Mouse (Mus musculus) heart, embryonic 15.5 days (tissue): ENCODE measurements at regions not wholly inside any gene's neighbourhood (a gene's known extent, or its start where the extent isn't known, plus 50 kb on each side); places are given as distances from the start of the nearest gene placed in this dataset.
"Not testable (repeated sequence)": the region's sequence is repeated elsewhere in the genome, so short reads cannot be mapped to it uniquely, and the experiment has no call there.

ENCODE experiments used
- ATAC-seq: fragments of 200-750 bp; cut with Nextera tagmentation; replicated peaks from 2 replicates; pipeline ENCODE4 v1.8.0; 2017; ENCODE audit warnings: low read depth, moderate TSS enrichment; ENCODE audit not compliant: insufficient number of reproducible peaks, insufficient read depth, low FRiP score
- H3K27ac ChIP-seq: fragments of 300-500 bp; sonication (generic); 2 replicates; pipeline ENCODE4 v1.5.1; 2015; ENCODE audit warnings: mild to moderate bottlenecking, inconsistent platforms
- H3K27me3 ChIP-seq: fragments of 300-500 bp; sonication (generic); 2 replicates; pipeline ENCODE4 v1.6.1; 2015; ENCODE audit warnings: inconsistent platforms
- H3K36me3 ChIP-seq: fragments of 300-500 bp; sonication (generic); 2 replicates; pipeline ENCODE4 v1.6.1; 2015; ENCODE audit warnings: mild to moderate bottlenecking, inconsistent platforms
- H3K4me1 ChIP-seq: fragments of 300-500 bp; sonication (generic); replicated peaks from 2 replicates; pipeline ENCODE4 v1.6.1; 2015; ENCODE audit warnings: inconsistent platforms
- H3K4me2 ChIP-seq: fragments of 300-500 bp; sonication (generic); 2 replicates; pipeline ENCODE4 v1.6.1; 2015; ENCODE audit warnings: inconsistent platforms, mild to moderate bottlenecking, moderate library complexity
- H3K4me3 ChIP-seq: fragments of 300-500 bp; sonication (generic); 2 replicates; pipeline ENCODE4 v1.5.1; 2015; ENCODE audit warnings: mild to moderate bottlenecking, inconsistent platforms
- H3K9ac ChIP-seq: fragments of 300-500 bp; sonication (generic); 2 replicates; pipeline ENCODE4 v1.6.1; 2015; ENCODE audit warnings: mild to moderate bottlenecking, inconsistent platforms
- H3K9me3 ChIP-seq: fragments of 300-500 bp; sonication (generic); replicated peaks from 2 replicates; pipeline ENCODE4 v1.6.1; 2016; ENCODE audit warnings: inconsistent platforms
- WGBS: fragments of 180-500 bp; shearing (Covaris S2); methylation state at CpG from one replicate; pipeline ENCODE4 v1.1.7; 2015; ENCODE audit warnings: mixed read lengths; 5-methylcytosine and 5-hydroxymethylcytosine counted together

GRCm38 (mm10) chr11:24317989-24318735, 240.3 kb downstream of the Bcl11a start:
- H3K9ac ChIP-seq, result no peak overlapping the region
- 80% methylated on average over 2 of the region's 2 CpGs for WGBS
- no peak overlapping the region for H3K4me2 ChIP-seq
- no peaks in the 10 kb centered on the region for H3K9me3 ChIP-seq
- no peak for ATAC-seq
- no peak overlapping the region for H3K4me3 ChIP-seq
- H3K36me3 ChIP-seq, result no peaks in the 10 kb centered on the region
- H3K4me1 ChIP-seq, result no peaks in the 10 kb centered on the region
- no peak overlapping the region for H3K27ac ChIP-seq
- no peaks in the 10 kb centered on the region for H3K27me3 ChIP-seq

GRCm38 (mm10) chr11:24319222-24319621, 241.4 kb downstream of the Bcl11a start:
- H3K9ac ChIP-seq, result no peak overlapping the region
- no peak overlapping the region for H3K4me3 ChIP-seq
- H3K27me3 ChIP-seq, result no peaks in the 10 kb centered on the region
- no peak overlapping the region for H3K4me2 ChIP-seq
- no peaks in the 10 kb centered on the region for H3K9me3 ChIP-seq
- no peaks in the 10 kb centered on the region for H3K36me3 ChIP-seq
- ATAC-seq, result no peak
- H3K4me1 ChIP-seq, result no peaks in the 10 kb centered on the region
- no peak overlapping the region for H3K27ac ChIP-seq
- WGBS, result 80% methylated on average over 3 of the region's 3 CpGs

GRCm38 (mm10) chr11:24322412-24322811, 244.6 kb downstream of the Bcl11a start:
- WGBS, result 79% methylated on average over 5 of the region's 5 CpGs
- not testable (repeated sequence) for H3K4me1 ChIP-seq, H3K4me3 ChIP-seq, H3K9me3 ChIP-seq, H3K27me3 ChIP-seq, H3K36me3 ChIP-seq, ATAC-seq, H3K27ac ChIP-seq, H3K9ac ChIP-seq, H3K4me2 ChIP-seq

- H3K27ac ChIP-seq, result no peak overlapping the region
- WGBS, result 21% methylated on average over 4 of the region's 4 CpGs
Observed at GRCm38 (mm10) chr11:24328481-24328880, 250.6 kb downstream of the Bcl11a start.

GRCm38 (mm10) chr11:24330366-24331124, 252.7 kb downstream of the Bcl11a start:
- whole genome bisulfite sequencing, result 78% methylated on average over 10 of the region's 10 CpGs

More at GRCm38 (mm10) chr11:24328481-24328880, 250.6 kb downstream of the Bcl11a start:
- ATAC-seq, result peak; percentile 47; the same call in 1 of the 2 replicates
- Histone ChIP-seq H3K36me3 (no peaks in the 10 kb centered on the region), H3K4me1 (peaks cover 6% of the 10 kb centered on the region), H3K4me3 (no peak overlapping the region), H3K9ac (no peak overlapping the region), H3K9me3 (no peaks in the 10 kb centered on the region), H3K4me2 (no peak overlapping the region), H3K27me3 (no peaks in the 10 kb centered on the region)

GRCm38 (mm10) chr11:24332241-24332640, 254.4 kb downstream of the Bcl11a start:
- WGBS, result 81% methylated on average over 3 of the region's 3 CpGs

More at GRCm38 (mm10) chr11:24330366-24331124, 252.7 kb downstream of the Bcl11a start:
- Histone ChIP-seq H3K9me3 (no peaks in the 10 kb centered on the region), H3K27me3 (no peaks in the 10 kb centered on the region), H3K4me3 (no peak overlapping the region), H3K4me1 (peaks cover 6% of the 10 kb centered on the region), H3K27ac (no peak overlapping the region), H3K4me2 (no peak overlapping the region), H3K9ac (no peak overlapping the region), H3K36me3 (no peaks in the 10 kb centered on the region)
- ATAC-seq, result no peak

GRCm38 (mm10) chr11:24333111-24333510, 255.3 kb downstream of the Bcl11a start:
- peaks cover 6% of the 10 kb centered on the region for H3K4me1 ChIP-seq
- no peaks in the 10 kb centered on the region for H3K9me3 ChIP-seq
- H3K27ac ChIP-seq, result no peak overlapping the region
- H3K4me3 ChIP-seq, result no peak overlapping the region
- H3K9ac ChIP-seq, result no peak overlapping the region
- ATAC-seq, result no peak
- no peaks in the 10 kb centered on the region for H3K27me3 ChIP-seq
- H3K4me2 ChIP-seq, result no peak overlapping the region
- H3K36me3 ChIP-seq, result no peaks in the 10 kb centered on the region
- WGBS, result 71% methylated on average over 6 of the region's 6 CpGs

More at GRCm38 (mm10) chr11:24332241-24332640, 254.4 kb downstream of the Bcl11a start:
- Histone ChIP-seq H3K4me2 (no peak overlapping the region), H3K4me3 (no peak overlapping the region), H3K9ac (no peak overlapping the region), H3K27me3 (no peaks in the 10 kb centered on the region), H3K9me3 (no peaks in the 10 kb centered on the region), H3K36me3 (no peaks in the 10 kb centered on the region), H3K4me1 (peaks cover 6% of the 10 kb centered on the region), H3K27ac (no peak overlapping the region)
- no peak for ATAC-seq

GRCm38 (mm10) chr11:24335256-24335655, 257.4 kb downstream of the Bcl11a start:
- H3K27ac ChIP-seq, result no peak overlapping the region
- no peaks in the 10 kb centered on the region for H3K4me1 ChIP-seq
- H3K27me3 ChIP-seq, result no peaks in the 10 kb centered on the region
- no peak for ATAC-seq
- no peak overlapping the region for H3K9ac ChIP-seq
- H3K36me3 ChIP-seq, result no peaks in the 10 kb centered on the region
- no peaks in the 10 kb centered on the region for H3K9me3 ChIP-seq
- WGBS, result 84% methylated on average over 4 of the region's 4 CpGs
- no peak overlapping the region for H3K4me2 ChIP-seq
- H3K4me3 ChIP-seq, result no peak overlapping the region

- no peak overlapping the region for H3K27ac ChIP-seq
- H3K27me3 ChIP-seq, result no peaks in the 10 kb centered on the region
- WGBS, result 80% methylated on average over 1 of the region's 1 CpGs
- no peaks in the 10 kb centered on the region for H3K9me3 ChIP-seq
- no peaks in the 10 kb centered on the region for H3K4me1 ChIP-seq
- H3K4me2 ChIP-seq, result no peak overlapping the region
- no peak for ATAC-seq
- H3K9ac ChIP-seq, result no peak overlapping the region
- no peak overlapping the region for H3K4me3 ChIP-seq
- no peaks in the 10 kb centered on the region for H3K36me3 ChIP-seq
Observed at GRCm38 (mm10) chr11:24338111-24338510, 260.3 kb downstream of the Bcl11a start.

GRCm38 (mm10) chr11:24339061-24339460, 261.2 kb downstream of the Bcl11a start:
- 41% methylated on average over 2 of the region's 2 CpGs for WGBS

GRCm38 (mm10) chr11:24340677-24341076, 262.8 kb downstream of the Bcl11a start:
- no peaks in the 10 kb centered on the region for H3K27me3 ChIP-seq
- no peak overlapping the region for H3K27ac ChIP-seq
- no peak overlapping the region for H3K9ac ChIP-seq
- H3K9me3 ChIP-seq, result no peaks in the 10 kb centered on the region
- 72% methylated on average over 2 of the region's 2 CpGs for WGBS
- ATAC-seq, result no peak
- no peak overlapping the region for H3K4me2 ChIP-seq
- H3K4me1 ChIP-seq, result no peaks in the 10 kb centered on the region
- no peak overlapping the region for H3K4me3 ChIP-seq
- no peaks in the 10 kb centered on the region for H3K36me3 ChIP-seq

More at GRCm38 (mm10) chr11:24339061-24339460, 261.2 kb downstream of the Bcl11a start:
- Histone ChIP-seq H3K9ac (no peak overlapping the region), H3K4me3 (no peak overlapping the region), H3K9me3 (no peaks in the 10 kb centered on the region), H3K27me3 (no peaks in the 10 kb centered on the region), H3K36me3 (no peaks in the 10 kb centered on the region), H3K4me1 (no peaks in the 10 kb centered on the region), H3K4me2 (no peak overlapping the region), H3K27ac (no peak overlapping the region)
- no peak for ATAC-seq
